Mouse (Mus musculus) ES-E14 (cell line): ENCODE data around the gene Hormad2.

Experiments used
- HCFC1 ChIP-seq: IDR thresholded peaks from 2 replicates; pipeline ENCODE4 v1.6.1; 2012; ENCODE audit warnings: low read length, inconsistent platforms, borderline replicate concordance; ENCODE audit not compliant: insufficient read depth
- MAFK ChIP-seq: IDR thresholded peaks from 2 replicates; pipeline ENCODE4 v1.6.1; 2014; ENCODE audit warnings: mild to moderate bottlenecking, low read depth, low read length, inconsistent platforms; ENCODE audit not compliant: insufficient read depth
- ZC3H11A ChIP-seq: IDR thresholded peaks from 2 replicates; pipeline ENCODE4 v1.6.1; 2012; ENCODE audit warnings: low read depth, mild to moderate bottlenecking, inconsistent platforms, low read length, borderline replicate concordance
- ZNF384 ChIP-seq: IDR thresholded peaks from 2 replicates; pipeline ENCODE4 v1.6.1; 2012; ENCODE audit warnings: low read depth, low read length, inconsistent platforms

- TF ChIP-seq MAFK (no peak), HCFC1 (no peak), ZC3H11A (no peak), ZNF384 (no peak)
Observed at GRCm38 (mm10) chr11:4342027-4342426, 98.9 kb downstream of the Hormad2 start.
